Mouse (Mus musculus): ENCODE results near the gene Rnaset2b. TPM values are rescaled to one million over a fixed set of nuclear protein-coding genes. Genes with fewer than 3 reads are reported as not detected.
"Not testable (repeated sequence)": the region's sequence is repeated elsewhere in the genome, so short reads cannot be mapped to it uniquely, and the experiment has no call there.

The Rnaset2b gene
- polyA plus RNA-seq, 1 experiment from 2014 or later, result 287 TPM

DNA sequence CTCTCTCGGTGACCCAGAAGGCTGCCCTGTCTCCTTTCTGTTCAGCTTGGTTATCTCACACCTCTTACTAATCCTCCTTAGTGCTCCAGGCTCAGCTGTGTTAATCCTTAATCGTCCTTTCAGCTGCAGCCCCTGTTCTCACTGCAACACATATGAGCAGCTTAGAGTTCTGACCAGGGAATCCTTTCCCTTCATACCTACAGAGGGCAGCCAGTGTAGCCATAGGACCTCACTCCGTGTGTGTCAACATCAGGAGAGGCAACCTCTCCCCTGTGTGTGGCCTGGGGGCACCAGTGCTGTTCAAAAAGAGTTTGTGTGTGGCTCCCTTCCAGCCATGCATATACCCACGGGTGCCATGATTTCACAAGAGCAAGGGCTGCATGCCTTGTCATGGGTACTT is 35.2 kb downstream of the Rnaset2b start:
- H3K4me2 ChIP-seq (ENCODE audit: low read depth, low read length); H3K27me3 ChIP-seq (ENCODE audit: control insufficient read depth, insufficient read depth, low read depth, low read length); H3K4me1 ChIP-seq (replicated peaks; ENCODE audit: control insufficient read depth, insufficient read depth, low read length); H3K9ac ChIP-seq (ENCODE audit: low read length); H3K36me3 ChIP-seq (ENCODE audit: control insufficient read depth, insufficient read depth, low read length); H3K9me3 ChIP-seq (ENCODE audit: control insufficient read depth, low read length); H3K27ac ChIP-seq (ENCODE audit: low read length); ATAC-seq (ENCODE audit: low read depth); H3K4me3 ChIP-seq (ENCODE audit: low read length): not testable (repeated sequence)
- 39% methylated on average over 2 of the region's 4 CpGs for WGBS

DNA sequence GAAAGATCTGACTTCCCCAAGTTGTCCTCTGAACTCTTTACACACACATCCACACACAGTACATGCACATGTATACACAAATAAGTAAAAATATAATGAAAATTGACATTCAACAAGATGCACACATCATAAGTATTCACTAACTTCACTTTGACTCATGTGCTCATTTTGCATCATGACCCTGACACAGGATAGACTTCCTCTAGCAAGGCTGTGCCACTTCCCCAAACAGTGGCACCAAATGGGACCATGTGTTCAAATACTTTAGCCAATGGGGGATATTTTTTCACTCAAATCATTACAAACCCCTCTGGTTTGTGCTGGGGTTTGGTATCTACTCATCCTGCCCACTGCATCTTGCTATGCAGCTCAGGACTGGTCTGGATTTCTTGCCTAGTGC is 38.5 kb downstream of the Rnaset2b start:
- not testable (repeated sequence) for H3K4me1 ChIP-seq (replicated peaks; ENCODE audit: control insufficient read depth, insufficient read depth, low read length); H3K27me3 ChIP-seq (ENCODE audit: control insufficient read depth, insufficient read depth, low read depth, low read length); H3K36me3 ChIP-seq (ENCODE audit: control insufficient read depth, insufficient read depth, low read length); H3K9ac ChIP-seq (ENCODE audit: low read length); H3K4me3 ChIP-seq (ENCODE audit: low read length); H3K4me2 ChIP-seq (ENCODE audit: low read depth, low read length); ATAC-seq (ENCODE audit: low read depth); H3K9me3 ChIP-seq (ENCODE audit: control insufficient read depth, low read length); H3K27ac ChIP-seq (ENCODE audit: low read length)

DNA sequence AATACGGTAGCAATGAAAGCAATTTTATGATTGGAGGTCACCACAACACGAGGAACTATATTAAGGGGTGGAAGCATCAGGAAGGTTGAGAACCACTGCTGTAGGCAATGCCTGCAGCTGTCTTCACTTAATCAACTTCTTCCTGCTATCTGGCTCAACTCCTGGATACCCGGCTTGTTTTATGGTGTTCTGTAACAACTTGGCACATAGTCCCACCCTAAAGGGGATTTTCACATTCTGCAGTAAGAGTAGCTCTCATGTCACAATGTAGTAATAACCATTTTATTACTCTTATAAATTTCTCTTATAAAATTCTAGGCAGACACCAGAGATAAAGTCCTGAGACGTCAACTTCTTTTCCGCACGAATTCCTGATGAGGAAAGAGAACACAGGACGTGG is 39.0 kb downstream of the Rnaset2b start:
- H3K4me1 ChIP-seq (replicated peaks; ENCODE audit: control insufficient read depth, insufficient read depth, low read length); H3K36me3 ChIP-seq (ENCODE audit: control insufficient read depth, insufficient read depth, low read length); H3K27me3 ChIP-seq (ENCODE audit: control insufficient read depth, insufficient read depth, low read depth, low read length); H3K27ac ChIP-seq (ENCODE audit: low read length); H3K9ac ChIP-seq (ENCODE audit: low read length); H3K9me3 ChIP-seq (ENCODE audit: control insufficient read depth, low read length); ATAC-seq (ENCODE audit: low read depth); H3K4me3 ChIP-seq (ENCODE audit: low read length); H3K4me2 ChIP-seq (ENCODE audit: low read depth, low read length): not testable (repeated sequence)
- no CpG with 5 or more reads among the region's 7 CpGs for WGBS

DNA sequence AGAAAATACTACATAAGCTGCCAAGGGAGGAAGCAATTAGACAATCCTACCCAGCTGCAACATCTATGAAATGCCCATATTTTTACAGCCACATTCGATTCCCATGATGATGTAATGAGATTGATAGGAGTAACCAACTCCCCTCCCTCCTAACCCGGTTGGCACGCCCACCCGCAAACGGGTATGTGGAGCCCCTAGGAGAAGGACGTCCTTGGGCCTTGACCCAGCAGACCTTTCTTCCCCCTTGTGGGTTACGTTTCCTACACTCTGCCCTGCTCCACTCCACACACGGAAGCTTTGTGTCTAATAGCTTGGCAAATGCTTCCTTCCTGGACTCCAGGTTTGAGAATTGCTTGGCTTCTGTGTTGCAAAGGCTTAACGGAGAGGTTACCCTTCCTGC is 39.5 kb downstream of the Rnaset2b start:
- not testable (repeated sequence) for H3K4me1 ChIP-seq (replicated peaks; ENCODE audit: control insufficient read depth, insufficient read depth, low read length); H3K4me3 ChIP-seq (ENCODE audit: low read length); H3K9ac ChIP-seq (ENCODE audit: low read length); ATAC-seq (ENCODE audit: low read depth); H3K9me3 ChIP-seq (ENCODE audit: control insufficient read depth, low read length); H3K27ac ChIP-seq (ENCODE audit: low read length); H3K4me2 ChIP-seq (ENCODE audit: low read depth, low read length); H3K36me3 ChIP-seq (ENCODE audit: control insufficient read depth, insufficient read depth, low read length); H3K27me3 ChIP-seq (ENCODE audit: control insufficient read depth, insufficient read depth, low read depth, low read length)
- WGBS, result 47% methylated on average over 4 of the region's 9 CpGs

DNA sequence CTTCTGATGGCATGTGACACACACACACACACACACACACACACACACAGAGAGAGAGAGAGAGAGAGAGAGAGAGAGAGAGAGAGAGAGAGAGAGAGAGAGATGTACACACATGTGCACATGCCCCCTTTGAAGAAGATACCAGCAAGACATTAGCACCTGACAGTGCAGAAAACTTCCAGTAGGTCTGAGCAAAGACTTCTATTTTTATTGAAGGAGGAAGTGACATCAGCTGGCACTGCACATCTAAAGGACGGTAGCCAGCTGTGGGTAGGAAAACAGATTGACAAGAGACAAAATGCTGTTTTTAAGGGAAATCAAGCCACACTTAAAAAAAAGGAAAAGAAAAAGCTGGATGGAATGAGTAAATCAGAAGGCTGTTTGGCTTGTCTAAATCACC is 43.8 kb downstream of the Rnaset2b start:
- H3K36me3 ChIP-seq (ENCODE audit: control insufficient read depth, insufficient read depth, low read length); H3K27ac ChIP-seq (ENCODE audit: low read length); H3K9ac ChIP-seq (ENCODE audit: low read length); H3K4me3 ChIP-seq (ENCODE audit: low read length); H3K4me2 ChIP-seq (ENCODE audit: low read depth, low read length); H3K9me3 ChIP-seq (ENCODE audit: control insufficient read depth, low read length); H3K27me3 ChIP-seq (ENCODE audit: control insufficient read depth, insufficient read depth, low read depth, low read length); ATAC-seq (ENCODE audit: low read depth); H3K4me1 ChIP-seq (replicated peaks; ENCODE audit: control insufficient read depth, insufficient read depth, low read length): not testable (repeated sequence)
- no CpG with 5 or more reads among the region's 1 CpGs for WGBS

DNA sequence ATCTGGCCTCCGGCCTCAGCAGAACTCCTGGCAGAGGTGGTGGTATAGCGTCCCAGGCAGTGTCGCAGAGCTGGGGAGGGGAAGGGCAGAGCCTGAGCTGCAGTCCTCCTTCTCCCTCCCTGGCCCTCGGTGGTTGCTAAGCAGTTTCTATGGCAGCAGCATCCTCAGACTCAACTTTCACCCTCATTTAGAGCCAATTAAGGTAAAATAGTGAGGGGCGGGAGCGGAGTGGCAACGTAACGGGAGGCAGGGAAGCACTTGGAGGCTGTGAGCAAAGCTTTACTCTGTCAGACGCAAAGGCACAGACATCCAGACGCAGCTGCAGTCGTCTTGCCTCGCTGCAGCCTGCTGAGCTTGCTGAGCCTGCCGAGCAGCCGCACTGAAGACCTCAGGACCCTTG is 54.8 kb downstream of the Rnaset2b start, which contains the start of gene Gm1604a:
Gene Gm1604a, plus strand, starts transcription at position 312 of the 400 bp plus-strand sequence.
- not testable (repeated sequence) for H3K4me3 ChIP-seq (ENCODE audit: low read length); H3K4me2 ChIP-seq (ENCODE audit: low read depth, low read length); ATAC-seq (ENCODE audit: low read depth); H3K9ac ChIP-seq (ENCODE audit: low read length); H3K27me3 ChIP-seq (ENCODE audit: control insufficient read depth, insufficient read depth, low read depth, low read length); H3K4me1 ChIP-seq (replicated peaks; ENCODE audit: control insufficient read depth, insufficient read depth, low read length); H3K36me3 ChIP-seq (ENCODE audit: control insufficient read depth, insufficient read depth, low read length); H3K9me3 ChIP-seq (ENCODE audit: control insufficient read depth, low read length); H3K27ac ChIP-seq (ENCODE audit: low read length)
- 34% methylated on average over 5 of the region's 14 CpGs for WGBS

DNA sequence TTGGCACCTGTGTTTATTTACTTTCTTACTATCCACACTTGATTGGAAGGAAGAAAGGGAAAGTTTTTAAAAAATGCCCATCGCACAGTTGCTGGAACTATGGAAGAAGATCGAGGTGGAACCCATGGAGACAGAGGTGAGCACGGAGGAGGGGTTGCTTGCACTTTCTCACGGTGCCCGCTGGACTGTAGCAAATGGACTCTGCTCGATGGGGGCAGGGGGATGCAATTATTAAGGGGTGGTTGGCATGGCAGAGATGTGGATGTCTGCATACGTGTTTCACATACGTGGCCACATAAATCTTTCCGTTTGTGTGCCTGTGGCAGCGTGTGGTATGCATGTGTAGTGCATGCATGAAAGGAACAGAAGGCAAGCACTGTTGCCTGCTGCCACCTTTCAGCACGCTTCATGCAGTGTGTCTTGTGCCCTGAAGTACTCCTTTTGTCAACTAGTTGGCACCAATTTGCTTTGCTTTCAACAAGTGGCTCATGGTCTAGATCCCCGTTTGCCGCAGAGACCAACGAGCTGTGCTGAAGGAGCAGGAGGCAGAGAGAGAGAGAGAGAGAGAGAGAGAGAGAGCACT is 55.4 kb downstream of the Rnaset2b start:
- H3K9me3 ChIP-seq (ENCODE audit: control insufficient read depth, low read length); H3K4me2 ChIP-seq (ENCODE audit: low read depth, low read length); H3K4me3 ChIP-seq (ENCODE audit: low read length); H3K9ac ChIP-seq (ENCODE audit: low read length); ATAC-seq (ENCODE audit: low read depth); H3K4me1 ChIP-seq (replicated peaks; ENCODE audit: control insufficient read depth, insufficient read depth, low read length); H3K36me3 ChIP-seq (ENCODE audit: control insufficient read depth, insufficient read depth, low read length); H3K27ac ChIP-seq (ENCODE audit: low read length); H3K27me3 ChIP-seq (ENCODE audit: control insufficient read depth, insufficient read depth, low read depth, low read length): not testable (repeated sequence)
- 61% methylated on average over 3 of the region's 14 CpGs for WGBS

DNA sequence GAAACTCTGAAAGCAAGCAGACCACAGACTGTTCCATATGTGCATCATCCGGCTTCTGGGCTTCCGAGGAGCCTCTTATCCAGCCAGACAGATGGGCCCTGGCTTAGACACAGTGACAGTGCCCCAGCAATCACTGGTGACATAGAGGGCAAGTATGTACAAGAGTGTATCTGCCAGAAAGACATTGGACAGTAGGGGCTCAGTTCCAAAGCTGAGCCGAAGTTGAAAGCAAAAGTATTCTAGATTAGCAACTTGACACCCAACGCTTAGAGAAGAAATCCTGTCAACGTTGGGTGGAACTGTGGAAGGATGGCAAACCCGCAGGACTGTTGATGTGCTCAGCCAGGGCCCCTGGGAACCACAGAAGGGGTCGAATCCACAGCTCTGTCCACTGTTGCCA is 59.8 kb downstream of the Rnaset2b start:
- ATAC-seq (ENCODE audit: low read depth); H3K4me1 ChIP-seq (replicated peaks; ENCODE audit: control insufficient read depth, insufficient read depth, low read length); H3K4me2 ChIP-seq (ENCODE audit: low read depth, low read length); H3K9ac ChIP-seq (ENCODE audit: low read length); H3K27me3 ChIP-seq (ENCODE audit: control insufficient read depth, insufficient read depth, low read depth, low read length); H3K27ac ChIP-seq (ENCODE audit: low read length); H3K4me3 ChIP-seq (ENCODE audit: low read length); H3K36me3 ChIP-seq (ENCODE audit: control insufficient read depth, insufficient read depth, low read length); H3K9me3 ChIP-seq (ENCODE audit: control insufficient read depth, low read length): not testable (repeated sequence)
- 44% methylated on average over 5 of the region's 7 CpGs for WGBS

DNA sequence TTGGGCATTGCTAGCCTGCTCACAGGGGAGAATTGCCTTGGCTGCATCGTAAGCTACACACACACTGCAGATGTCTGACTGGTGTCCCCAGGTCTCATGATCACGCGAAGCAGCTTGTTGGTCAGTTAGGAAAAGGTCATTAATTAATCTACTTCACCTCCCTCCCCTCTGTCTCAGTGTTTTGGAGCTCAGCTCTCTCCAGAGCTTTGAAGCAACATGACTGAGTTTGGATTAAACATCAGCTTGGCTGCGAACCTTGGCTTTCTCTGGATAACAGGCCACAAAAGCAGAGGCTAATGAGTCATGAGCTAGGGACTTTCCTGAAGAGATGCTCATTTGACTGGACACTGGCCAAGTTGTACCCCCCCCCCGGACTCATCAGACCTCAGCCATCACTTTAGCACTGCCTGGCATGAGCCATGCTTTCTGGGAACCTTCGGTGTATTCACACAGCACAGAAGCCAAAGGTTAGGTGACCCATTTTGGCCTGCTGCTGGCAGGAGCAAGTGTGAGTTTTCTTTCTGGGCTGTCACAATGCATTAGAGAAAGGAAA is 60.3 kb downstream of the Rnaset2b start:
- not testable (repeated sequence) for H3K27ac ChIP-seq (ENCODE audit: low read length); H3K9me3 ChIP-seq (ENCODE audit: control insufficient read depth, low read length); H3K27me3 ChIP-seq (ENCODE audit: control insufficient read depth, insufficient read depth, low read depth, low read length); H3K4me3 ChIP-seq (ENCODE audit: low read length); H3K36me3 ChIP-seq (ENCODE audit: control insufficient read depth, insufficient read depth, low read length); ATAC-seq (ENCODE audit: low read depth); H3K4me1 ChIP-seq (replicated peaks; ENCODE audit: control insufficient read depth, insufficient read depth, low read length); H3K9ac ChIP-seq (ENCODE audit: low read length); H3K4me2 ChIP-seq (ENCODE audit: low read depth, low read length)
- WGBS, result 53% methylated on average over 3 of the region's 6 CpGs

Data from lung, embryonic 16.5 days (tissue).